Mouse (Mus musculus): ENCODE data around the gene Chd6.
A peak's percentile ranks its signal among the peaks of the same experiment; 100 is the strongest.

Gene Chd6

DNA sequence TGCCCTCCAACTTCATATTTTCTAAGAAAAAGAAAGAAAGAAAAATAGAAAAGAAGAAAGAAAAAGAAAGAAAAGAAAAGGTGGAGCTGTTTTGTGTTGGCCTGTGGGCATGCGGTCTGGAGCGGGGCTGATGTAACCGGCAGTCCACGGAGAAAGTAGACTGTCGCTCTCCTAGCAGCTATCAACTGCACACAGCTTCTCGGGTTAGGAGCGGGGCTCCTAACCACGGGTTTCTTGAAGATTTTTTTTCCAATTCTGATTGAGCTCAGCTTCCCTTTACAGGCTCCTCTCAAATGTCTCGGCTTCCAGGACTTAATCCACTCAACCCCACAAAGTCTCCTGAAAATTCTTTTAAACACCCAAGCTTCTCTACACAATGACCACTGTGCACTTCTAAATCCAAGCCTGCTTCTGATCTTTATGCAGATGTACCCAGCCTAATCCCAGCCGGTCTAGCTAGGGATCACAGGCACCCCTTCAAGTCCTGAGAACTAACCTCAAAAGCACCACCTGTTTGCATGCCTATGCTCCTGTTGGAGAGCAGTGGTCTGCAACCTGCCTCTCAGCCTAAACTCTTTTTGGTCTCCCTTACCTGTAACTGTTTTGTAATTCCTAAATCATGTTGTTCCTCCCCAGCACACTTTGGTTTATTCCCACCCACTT lies 42.6 kb downstream of the Chd6 start:
- no peak for DNase-seq

DNA sequence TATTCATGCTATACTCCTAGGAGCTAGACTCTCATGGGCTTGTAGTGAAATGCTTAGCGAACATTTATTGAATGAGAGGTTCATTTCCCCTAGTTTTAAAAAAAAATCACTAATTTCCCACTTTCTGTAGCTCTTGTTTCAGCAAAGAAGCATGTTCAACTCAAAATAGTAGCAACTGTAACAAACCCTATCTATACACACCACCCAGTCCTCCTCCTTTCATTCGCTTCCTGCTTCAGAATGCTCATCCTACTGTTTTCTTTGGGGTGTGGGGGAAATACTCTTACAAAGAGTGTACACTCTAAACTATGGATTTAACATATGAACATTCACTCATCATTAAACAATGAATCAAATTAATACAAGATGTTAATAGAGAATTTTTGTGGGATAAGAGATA lies 43.3 kb downstream of the Chd6 start:
- DNase-seq, result no peak

DNA sequence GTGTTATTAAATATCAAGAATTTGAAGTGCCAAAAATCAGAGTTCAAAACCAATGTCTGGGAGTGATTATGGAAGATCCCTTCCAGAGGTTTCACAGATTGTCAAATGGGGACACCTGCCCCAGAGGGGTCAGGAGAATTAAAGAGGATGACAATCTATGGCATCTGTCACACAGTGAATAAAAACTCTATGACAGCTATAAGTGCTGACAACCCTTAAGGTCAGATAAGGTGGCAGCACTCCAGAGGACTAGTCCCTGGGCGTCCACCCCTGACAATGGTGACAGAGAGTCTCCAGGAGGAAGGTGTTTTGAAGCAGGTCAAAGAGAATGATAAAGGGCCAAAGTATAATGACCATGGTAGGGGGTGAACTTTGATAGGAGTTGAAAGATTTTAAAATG lies 44.0 kb downstream of the Chd6 start:
- no peak for DNase-seq

DNA sequence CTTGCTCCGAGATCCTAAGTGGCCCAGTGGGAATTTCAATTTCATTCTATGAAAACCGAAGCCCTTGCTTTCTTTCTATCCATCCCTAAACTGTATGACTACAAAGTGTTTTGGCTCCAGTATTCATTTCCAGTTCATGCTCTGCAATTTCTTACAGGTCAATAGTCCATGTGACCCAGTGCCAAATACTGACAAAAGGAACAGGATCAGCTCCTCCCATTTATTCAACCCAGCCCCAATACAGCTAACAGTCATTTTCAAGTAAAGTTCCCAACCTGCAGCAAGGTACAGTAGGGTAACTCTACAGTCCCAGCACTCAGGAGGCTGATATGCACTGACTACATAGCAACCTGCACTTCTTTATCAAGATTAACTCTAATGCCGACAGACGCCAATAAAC lies 50.0 kb downstream of the Chd6 start:
- peak in 1 of 2 experiments; percentile 58 for DNase-seq

DNA sequence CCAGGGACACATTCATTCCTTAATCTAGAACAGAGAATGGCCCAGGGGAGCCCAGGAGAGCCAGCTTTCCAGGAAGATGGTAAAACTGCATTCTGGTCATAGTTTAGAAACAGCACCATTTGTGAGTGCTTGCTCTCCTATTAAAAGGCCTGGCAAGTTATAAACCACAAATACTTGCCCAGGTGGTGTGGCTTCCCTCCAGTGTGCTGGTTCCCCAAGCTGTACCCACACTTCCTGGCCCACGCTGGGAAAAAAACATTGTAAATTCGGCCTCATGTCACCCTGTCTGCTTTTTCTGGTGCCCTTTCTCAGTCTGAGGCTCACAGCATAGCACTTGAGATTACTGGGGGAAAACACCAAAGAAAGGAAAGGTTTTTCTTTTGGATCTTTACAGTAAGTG lies 55.1 kb downstream of the Chd6 start:
- DNase-seq, result no peak

DNA sequence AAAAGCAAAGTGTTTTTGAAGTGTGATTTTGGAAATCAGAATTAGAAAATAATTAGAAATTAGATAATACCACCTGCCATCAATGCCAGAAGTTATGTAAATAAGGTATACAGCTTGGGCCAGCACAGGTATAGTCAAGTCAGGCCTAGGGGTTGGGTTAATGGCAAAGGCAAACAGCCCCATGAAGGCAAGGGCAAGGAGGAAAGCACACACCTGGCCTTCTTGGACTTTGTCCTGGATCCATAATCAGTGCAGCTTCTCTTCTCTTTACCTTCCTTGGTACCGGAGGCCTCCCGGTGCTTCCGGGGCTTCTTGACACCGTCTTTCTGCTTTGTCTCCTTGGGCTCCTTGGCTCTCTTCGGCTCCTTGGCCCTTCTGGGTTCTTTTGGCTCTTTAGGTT lies 56.7 kb downstream of the Chd6 start:
- no peak for DNase-seq

DNA sequence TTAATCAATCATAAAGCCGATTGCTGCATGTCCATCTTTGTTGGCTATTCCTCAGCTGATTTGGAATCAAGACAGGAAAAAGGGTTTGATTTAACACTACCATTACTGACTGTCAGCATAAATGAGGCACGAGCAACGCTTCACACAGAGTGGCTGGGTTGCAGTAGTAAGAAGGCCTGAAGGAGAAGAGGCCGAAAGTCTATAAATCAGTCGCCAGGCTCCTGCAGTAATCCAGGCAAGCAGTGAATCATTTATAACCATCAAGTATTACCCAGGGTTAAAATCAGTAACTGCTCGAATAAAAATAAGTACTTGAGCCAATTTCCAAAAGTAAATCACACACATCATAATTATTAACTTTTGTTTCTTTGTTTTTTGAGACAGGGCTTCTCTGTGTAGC lies 59.4 kb downstream of the Chd6 start:
- no peak for DNase-seq

DNA sequence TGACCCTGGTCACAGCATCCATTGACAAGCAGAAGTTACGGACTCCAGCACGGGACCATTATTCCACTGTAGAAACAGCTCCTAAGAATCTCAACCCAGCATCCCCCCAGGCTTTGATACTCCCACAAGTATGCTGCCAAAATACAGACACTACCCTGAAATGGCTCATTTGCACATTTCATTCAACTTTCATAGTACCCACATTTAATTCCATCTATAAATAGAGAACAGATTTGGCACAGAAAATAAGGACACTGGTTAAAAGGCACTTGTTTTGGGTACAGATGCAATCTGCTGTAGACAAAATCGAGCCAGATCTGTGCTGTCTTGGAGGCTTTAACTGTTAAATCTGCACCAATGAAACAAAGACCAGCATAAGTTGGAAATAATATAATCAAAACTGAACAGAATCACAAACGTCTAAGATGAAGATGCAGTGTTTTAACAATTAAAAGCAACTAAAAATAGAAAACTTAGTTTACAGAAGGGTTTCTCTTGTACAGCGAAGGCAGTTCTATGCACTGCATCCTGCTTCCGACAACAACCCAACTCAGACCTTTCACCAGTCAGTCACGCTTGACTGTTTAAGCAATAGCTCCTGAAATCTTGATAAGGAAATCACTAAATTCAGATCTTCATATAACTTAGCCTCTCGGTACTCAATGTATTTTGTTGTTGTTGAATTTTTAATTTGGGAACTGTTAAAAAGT lies 64.2 kb downstream of the Chd6 start:
- DNase-seq, result no peak

DNA sequence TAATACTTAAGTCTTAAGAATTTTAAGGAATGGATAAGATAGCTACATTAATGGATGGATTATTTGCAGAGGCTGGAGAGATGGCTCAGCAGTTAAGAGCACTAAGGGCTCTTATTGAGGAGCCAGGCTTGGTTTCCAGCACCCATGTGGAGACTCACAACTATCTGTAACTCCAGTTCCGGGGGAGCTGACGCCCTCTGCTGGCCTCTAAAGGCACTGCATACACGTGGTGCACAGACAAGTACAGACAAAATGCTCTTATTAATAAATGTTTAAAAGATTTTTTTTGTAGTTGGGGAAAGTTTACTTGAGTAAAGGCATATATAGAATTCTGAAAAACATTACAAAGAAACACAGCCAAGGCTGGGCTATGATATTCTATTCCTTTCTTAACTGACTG lies 66.0 kb downstream of the Chd6 start:
- no peak for DNase-seq

DNA sequence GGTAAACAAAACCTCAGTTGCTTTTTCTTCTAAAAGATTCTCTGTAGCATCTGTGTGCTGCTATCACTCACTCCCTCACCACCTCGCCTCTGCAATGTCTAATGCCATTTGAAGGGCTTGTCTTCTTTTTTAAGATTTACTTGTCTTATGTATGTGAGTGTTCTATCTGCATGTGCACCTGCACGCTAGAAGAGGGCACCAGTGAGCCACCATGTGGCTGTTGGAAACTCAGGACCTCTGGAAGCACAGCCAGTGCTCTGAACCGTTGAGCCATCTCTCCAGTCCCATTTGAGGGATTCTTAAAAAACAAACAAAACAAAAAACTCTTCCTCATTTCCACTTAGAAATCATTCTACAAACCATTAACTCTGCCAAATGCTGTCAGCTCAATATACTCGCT lies 68.1 kb downstream of the Chd6 start:
- no peak for DNase-seq

DNA sequence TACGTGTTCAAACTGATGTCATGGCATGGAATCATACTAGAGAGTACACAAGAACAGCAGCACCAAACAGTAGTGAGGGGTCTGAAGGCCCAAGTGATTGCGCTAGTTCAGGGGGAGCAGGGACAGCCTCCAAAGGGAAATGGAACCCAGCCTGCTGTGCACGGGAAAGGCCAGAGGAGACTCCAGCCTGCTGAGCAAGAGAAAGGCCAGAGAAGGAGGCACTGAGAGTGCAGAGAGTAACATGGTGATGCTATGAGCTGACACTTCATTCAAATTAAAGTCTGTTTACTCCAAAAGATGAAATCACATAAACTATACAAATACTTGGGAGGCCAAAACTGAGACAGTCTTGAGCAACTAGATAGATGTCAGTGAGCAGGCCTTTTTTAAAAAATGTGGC lies 71.1 kb downstream of the Chd6 start:
- DNase-seq, result no peak

DNA sequence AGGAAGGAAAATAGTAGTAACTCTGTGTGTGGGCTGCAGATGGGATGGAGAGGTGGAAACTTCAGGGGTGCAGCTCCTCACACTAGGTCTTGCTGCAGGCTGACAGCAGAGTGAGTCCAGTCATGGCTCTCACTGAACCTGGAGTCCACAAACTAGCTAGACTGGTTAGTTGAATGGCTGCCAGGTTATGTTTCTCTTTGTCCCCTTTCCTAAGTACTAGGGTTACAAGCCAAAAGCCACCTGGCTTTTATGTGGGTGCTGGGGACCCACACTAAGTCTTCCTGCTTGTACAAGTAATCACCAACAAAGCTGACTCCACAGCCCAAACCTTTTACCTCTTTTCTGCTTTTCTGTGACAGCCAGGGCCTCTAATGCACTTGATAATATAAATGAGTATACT lies 75.7 kb downstream of the Chd6 start:
- DNase-seq, result peak in 1 of 2 experiments; percentile 39

DNA sequence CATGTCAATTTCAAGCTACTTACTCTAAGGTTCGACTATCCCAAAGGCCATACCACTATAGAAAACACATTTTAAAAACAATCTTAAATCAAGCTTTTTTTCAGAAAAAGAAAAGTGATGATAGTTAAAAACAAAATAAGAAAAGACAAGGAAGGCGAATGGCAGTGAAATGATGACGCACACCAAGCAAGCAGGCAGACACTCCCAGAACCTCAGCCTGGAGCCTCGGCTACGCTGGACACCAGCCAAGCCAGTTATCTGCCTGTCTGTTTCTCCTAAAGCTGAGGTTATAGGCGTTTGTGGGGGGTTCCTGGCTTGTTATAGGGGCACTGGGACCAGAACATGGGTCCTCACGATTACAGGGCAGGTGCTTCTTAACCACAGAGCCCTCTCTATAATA lies 76.5 kb downstream of the Chd6 start:
- no peak for DNase-seq

DNA sequence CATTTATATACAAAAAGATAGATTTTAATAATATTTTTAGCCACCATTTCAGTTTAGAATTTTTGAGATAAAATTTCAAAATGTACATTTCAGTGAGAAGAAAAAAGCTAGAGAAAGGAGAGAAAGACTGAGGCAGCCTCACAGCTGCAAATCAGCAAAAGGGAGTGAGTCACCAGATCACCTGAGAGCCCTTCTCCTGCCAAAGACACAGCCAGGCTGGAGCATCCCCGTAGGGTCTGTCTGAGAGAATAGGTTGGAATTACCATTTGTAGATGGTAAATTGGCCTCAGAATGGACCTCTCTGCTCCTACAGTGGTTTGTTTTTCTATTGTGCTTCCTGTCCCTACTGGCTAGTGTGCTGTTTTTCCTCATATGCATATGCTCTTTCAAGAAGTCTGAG lies 84.3 kb downstream of the Chd6 start:
- no peak for DNase-seq

DNA sequence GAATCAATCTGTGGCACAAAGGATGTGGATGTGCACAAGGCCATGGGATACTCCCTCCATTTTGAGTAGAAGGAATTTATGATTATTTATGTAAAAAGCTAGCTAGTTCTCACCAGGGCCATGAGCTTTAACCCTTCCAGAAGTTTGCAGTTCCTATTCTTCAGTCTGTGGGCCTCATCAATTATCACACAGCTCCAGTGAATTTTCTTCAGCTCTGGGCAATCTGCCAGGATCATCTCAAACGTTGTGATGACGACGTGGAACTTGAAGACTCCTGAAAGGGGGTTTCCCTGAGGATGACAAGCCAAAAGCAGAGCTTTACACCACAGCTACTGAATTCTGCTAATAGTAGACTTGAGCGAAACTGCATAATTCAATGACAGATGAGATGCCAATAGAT lies 91.0 kb downstream of the Chd6 start:
- DNase-seq, result no peak

DNA sequence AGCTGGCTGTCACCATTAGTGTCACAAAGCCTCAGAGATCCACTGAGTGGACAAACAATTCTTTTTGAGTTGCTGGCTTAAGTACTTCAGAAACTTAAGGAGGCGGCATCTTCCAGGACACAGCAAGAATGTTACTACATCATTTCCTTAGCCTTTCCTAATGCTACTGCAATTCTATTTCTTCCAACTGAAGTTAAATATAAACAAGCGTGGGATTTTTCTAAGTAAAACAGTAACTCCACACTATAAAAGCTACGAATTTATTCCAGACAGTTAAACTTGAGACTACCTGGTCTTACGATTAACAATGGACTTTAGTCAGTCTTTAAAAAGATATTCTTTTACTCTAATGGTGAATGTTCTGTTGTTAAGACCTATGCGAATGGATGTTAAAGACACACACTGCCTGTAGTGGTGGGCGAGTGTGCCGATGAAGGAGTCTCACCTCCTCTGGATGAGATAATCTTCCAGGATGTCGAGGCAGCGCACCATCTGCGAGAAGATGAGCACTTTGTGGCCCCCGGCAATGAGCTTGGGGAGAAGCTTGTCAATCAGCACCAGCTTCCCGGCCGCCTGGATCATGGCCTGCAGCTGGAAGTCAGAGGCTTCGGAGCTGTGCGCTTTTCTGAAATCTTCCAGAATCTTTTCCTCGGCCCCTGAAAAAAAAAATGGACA lies 96.2 kb downstream of the Chd6 start:
- peak; percentile 14 to 45 for DNase-seq

DNA sequence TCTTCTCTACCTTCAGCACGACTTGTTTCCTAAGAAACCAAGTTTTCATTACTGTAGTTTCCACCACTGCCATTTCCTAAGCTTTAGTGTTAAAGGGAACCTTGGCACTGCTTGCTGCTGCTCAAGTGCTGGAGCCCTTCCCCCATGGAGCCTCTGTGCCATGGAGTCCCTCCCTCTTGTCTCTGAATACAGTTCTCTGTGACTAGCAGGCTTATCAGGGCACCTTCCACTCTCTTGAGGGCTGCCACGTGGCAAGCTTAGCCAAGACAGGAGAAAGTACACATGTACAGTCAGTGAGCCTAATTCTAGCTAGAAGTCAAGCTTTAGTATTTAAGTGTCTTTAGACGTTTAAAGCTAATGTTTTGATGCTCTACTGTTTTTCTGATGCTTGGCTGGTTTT lies 104.5 kb downstream of the Chd6 start:
- DNase-seq, result peak in 1 of 2 experiments; percentile 42

DNA sequence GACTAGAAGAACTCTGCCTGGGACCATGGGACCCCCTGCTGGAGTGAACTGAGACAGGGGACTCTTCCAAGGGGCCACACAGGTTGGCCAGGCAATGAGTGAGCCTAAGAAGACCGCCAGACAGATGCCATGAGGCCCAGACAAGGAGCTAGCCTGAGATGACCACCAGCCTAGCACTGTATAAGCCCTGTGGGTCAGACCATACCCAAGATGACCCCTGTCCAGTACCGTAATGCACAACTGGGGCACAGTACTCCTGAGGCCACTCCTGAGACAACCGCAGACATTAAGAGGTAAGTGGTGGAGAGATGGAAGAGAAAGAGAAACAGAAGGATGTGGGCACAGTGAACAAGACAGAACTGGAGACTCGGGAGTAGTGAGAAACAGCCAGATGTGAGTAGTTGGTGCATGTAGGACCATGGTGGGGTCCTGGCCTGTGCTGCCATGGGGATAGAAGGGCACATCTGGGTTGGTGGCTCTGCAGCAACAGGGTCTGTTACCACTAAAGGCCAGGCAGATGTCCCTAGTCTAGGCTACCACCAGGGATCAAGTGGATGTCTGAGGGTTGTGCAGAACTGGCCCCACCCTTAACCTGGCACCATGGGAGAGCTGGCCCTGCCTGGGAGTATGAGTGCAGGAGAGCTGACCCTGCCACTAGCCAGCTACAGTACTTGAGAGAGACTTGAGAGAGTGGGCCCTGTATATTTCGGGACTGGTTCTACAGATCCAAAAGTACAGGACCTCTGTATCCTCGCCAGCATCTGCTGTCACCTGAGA lies 111.7 kb downstream of the Chd6 start:
- DNase-seq, result no peak

DNA sequence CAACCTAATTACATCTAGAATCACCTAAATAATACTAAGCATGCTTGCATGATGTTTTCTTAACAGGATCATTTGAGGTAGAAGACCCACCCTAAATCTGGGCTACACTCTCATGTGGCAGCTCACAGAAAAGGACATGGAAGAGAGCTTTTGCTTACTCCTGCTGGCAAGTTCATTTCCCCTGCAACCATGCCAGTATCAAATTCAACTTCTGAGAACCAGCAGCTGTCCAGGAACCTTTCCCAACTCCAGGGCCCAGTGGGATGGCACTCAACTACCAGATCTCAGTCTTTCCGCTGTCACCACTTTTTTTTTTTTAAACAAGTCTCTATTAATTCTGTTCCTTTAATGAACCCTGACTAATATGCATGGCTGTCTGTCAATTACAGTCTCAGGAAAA lies 114.7 kb downstream of the Chd6 start:
- DNase-seq, result no peak

DNA sequence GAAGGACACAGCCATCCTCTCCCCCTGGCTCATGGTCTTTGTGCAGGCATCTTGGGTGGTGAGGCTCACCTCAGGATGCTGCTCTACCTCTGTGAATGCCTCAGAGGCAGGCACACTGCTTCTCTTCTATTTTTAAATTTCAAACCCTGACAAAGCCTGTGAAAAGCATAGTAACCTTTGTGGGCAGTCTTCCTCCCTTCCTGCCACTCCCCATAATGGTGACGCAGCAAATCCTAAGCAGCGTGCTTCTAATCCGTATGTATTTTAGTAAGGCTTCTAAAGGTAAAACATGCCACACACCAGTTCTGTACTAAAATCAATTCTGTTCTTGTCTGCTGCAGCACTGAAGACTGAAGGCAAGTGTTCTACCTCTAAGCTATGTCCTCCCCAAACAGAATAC lies 116.4 kb downstream of the Chd6 start:
- no peak for DNase-seq

DNA sequence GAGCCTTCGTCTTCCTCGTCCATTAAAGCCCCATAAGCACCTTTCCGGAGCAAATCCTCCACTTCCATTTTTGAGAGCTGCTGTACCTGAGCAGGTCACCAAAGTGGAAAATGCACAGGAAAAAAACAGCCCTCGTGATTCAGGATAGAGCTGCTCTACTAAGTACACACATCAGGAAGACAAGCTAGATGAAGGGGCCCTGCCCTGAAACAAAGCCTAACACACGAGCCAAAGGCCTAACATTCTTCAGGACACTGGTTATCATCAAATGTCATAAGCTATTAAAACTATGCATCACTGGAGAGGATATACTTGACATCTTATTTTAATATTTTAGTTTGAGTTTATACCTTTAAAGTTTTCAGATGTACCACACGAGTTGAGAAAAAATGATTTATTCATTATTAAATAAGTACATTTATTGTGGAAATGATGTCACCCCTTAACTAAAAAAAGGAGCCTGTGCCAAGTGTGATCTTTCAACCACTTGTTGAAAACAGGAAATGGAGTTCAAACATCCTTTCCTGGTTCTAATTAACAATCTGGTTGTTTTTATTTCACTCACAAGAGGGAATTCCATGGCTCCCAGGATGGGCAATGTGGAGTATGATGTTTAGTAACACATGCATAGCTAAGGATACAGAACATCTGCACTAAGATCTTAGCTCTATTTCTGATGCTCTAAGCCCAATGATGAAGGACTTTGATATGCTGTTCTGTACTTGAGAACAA lies 118.4 kb downstream of the Chd6 start:
- no peak for DNase-seq

DNA sequence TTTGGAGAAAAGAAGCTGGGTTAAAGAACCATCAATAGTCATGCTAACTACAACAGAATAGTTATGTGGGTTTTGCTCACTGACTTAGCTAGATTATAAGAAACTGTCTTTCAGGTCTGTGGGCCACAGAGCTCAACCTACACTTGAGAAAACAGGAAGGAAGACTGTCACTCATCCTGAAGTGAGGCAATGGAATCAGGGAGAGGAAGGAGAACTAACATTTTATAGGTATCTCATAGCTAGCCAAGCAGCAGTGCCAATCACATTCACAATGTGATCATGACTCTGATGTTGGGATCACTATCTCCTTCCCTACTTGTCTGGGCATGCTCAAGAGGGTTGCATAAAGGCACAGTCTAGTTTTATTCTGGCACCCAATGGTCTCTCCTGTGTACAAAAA lies 121.4 kb downstream of the Chd6 start:
- DNase-seq, result no peak

DNA sequence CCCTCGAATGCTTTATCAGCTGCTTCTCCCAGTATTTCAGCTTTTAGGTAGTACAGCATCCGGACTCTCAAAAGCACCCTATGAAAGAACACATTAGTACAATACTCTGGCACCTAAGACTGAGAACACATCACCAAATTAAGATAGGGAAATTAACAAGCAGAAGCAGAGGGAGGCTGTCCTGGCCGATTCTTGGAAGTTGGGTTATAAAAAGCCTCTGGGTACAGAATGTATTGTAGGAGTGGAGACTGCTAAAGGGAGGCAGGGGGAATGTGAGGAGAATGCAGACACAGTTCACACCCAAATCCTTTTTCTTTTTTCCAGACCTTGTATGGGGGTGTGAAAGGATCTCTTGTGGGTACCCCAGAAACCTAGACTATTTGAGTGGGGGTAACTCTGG lies 126.2 kb downstream of the Chd6 start:
- DNase-seq, result no peak
